22 mouse cellular contexts compared by ENCODE assay signal in the genomic region with DNA sequence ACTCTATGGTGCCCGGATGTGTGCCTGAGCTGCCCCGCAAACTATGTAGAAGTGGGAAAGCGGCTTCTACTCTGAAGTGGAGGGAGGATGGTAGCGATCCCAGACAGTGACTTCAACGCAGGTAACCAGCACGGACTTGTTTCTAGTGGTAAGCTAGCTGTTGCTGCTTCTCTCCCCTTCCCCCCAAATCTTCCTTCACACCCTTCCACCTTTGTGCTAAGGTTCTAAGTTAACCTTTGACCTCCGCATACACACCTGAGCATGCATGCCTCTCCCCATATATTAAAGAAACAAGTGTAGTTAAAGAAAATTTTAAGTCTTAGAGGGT. TPM values are rescaled to one million over a fixed set of nuclear protein-coding genes. Genes with fewer than 3 reads are reported as not detected.
DNase-seq lines count a peak whose midpoint lies in the region; ATAC-seq lines count a peak whose summit lies in the region.
"Had no signal": no experiment of that assay in that cellular context is flagged by ENCODE, and none has a peak within 500 bp of the region (broad histone marks: within the 10 kb centered on the region; RNA-seq: fewer than 3 reads in every experiment).

No protein-coding gene starts in this region.

- H3K27ac ChIP-seq in intestine, embryonic 14.5 days (ENCODE audit: low read depth), result no peak overlapping the region
- no peak overlapping the region for H3K27ac ChIP-seq in intestine, embryonic 16.5 days (ENCODE audit: low read length)
- no peak overlapping the region for H3K27ac ChIP-seq in midbrain, embryonic 11.5 days (ENCODE audit: low read depth, low read length)
- H3K27ac ChIP-seq in midbrain, embryonic 15.5 days, result no peak overlapping the region
- H3K27ac ChIP-seq: embryonic facial prominence, embryonic 13.5 days; forebrain, embryonic 13.5 days; gastrocnemius, adult 2 months; heart, embryonic 10.5 days; hindbrain, embryonic 12.5 days had no signal

- no peak for ATAC-seq in intestine, embryonic 14.5 days (replicated peaks; ENCODE audit: low FRiP score, low TSS enrichment, low read depth)
- no peak for ATAC-seq in intestine, embryonic 16.5 days
- no peak for ATAC-seq in midbrain, embryonic 11.5 days (ENCODE audit: low FRiP score)
- ATAC-seq in midbrain, embryonic 15.5 days (replicated peaks), result no peak
- ATAC-seq: forebrain, embryonic 13.5 days; hindbrain, embryonic 16.5 days had no signal

- H3K9ac ChIP-seq in intestine, embryonic 14.5 days (ENCODE audit: low read length), result no peak overlapping the region
- H3K9ac ChIP-seq in intestine, embryonic 16.5 days (ENCODE audit: low read depth, low read length), result no peak overlapping the region
- H3K9ac ChIP-seq in midbrain, embryonic 11.5 days (ENCODE audit: low read length), result no peak overlapping the region
- no peak overlapping the region for H3K9ac ChIP-seq in midbrain, embryonic 15.5 days
- H3K9ac ChIP-seq: embryonic facial prominence, embryonic 13.5 days; forebrain, embryonic 13.5 days; hindbrain, embryonic 12.5 days had no signal

- DNase-seq in intestine, embryonic 14.5 days (ENCODE audit: low spot score), result peak; percentile 28
- peak; percentile 75 for DNase-seq in midbrain, embryonic 11.5 days (ENCODE audit: low spot score, missing footprints)
- DNase-seq in thymus, postnatal 25 days, result peak; percentile 22
- DNase-seq in thymus, postnatal 4 days, result no peak
- no peak for DNase-seq in cerebellum, postnatal 14 days
- DNase-seq: adrenal gland, postnatal 10 days; cerebellum, adult 11 months; cerebellum, adult 8-10 months; cerebellum, postnatal 25 days; gastrocnemius, adult 2 months; gastrocnemius, postnatal 25 days; heart, postnatal 10 days; heart, postnatal 4 days had no signal

- no peaks in the 10 kb centered on the region for H3K4me1 ChIP-seq in intestine, embryonic 14.5 days (replicated peaks; ENCODE audit: control insufficient read depth, insufficient read depth, low read length)
- no peaks in the 10 kb centered on the region for H3K4me1 ChIP-seq in intestine, embryonic 16.5 days (ENCODE audit: control insufficient read depth, insufficient read depth, low read length)
- 0 out of 2 replicates have a peak, but pooled peaks cover 2% of the 10 kb centered on the region for H3K4me1 ChIP-seq in midbrain, embryonic 11.5 days (ENCODE audit: control insufficient read depth, insufficient read depth, low read length)
- H3K4me1 ChIP-seq in midbrain, embryonic 15.5 days, result no peaks in the 10 kb centered on the region
- H3K4me1 ChIP-seq: embryonic facial prominence, embryonic 13.5 days; forebrain, embryonic 13.5 days; heart, embryonic 10.5 days; hindbrain, embryonic 12.5 days had no signal

- H3K4me2 ChIP-seq in intestine, embryonic 14.5 days (ENCODE audit: low read length), result no peak overlapping the region
- no peak overlapping the region for H3K4me2 ChIP-seq in intestine, embryonic 16.5 days (ENCODE audit: low read depth, low read length)
- H3K4me2 ChIP-seq in midbrain, embryonic 11.5 days, result no peak overlapping the region
- no peak overlapping the region for H3K4me2 ChIP-seq in midbrain, embryonic 15.5 days
- H3K4me2 ChIP-seq: embryonic facial prominence, embryonic 13.5 days; forebrain, embryonic 13.5 days; hindbrain, embryonic 12.5 days had no signal

- H3K27me3 ChIP-seq in intestine, embryonic 14.5 days (replicated peaks; ENCODE audit: control insufficient read depth, insufficient read depth, low read length), result no peaks in the 10 kb centered on the region
- no peaks in the 10 kb centered on the region for H3K27me3 ChIP-seq in intestine, embryonic 16.5 days (replicated peaks; ENCODE audit: control insufficient read depth, insufficient read depth, low read length)
- no peaks in the 10 kb centered on the region for H3K27me3 ChIP-seq in midbrain, embryonic 11.5 days (ENCODE audit: control insufficient read depth, insufficient read depth, low read length)
- no peaks in the 10 kb centered on the region for H3K27me3 ChIP-seq in midbrain, embryonic 15.5 days (replicated peaks)
- H3K27me3 ChIP-seq: embryonic facial prominence, embryonic 13.5 days; forebrain, embryonic 13.5 days; hindbrain, embryonic 12.5 days had no signal

- no peak overlapping the region for H3K4me3 ChIP-seq in intestine, embryonic 14.5 days (ENCODE audit: low read depth, low read length)
- H3K4me3 ChIP-seq in intestine, embryonic 16.5 days (ENCODE audit: low read length), result no peak overlapping the region
- no peak overlapping the region for H3K4me3 ChIP-seq in midbrain, embryonic 11.5 days (ENCODE audit: low read depth, low read length)
- H3K4me3 ChIP-seq in midbrain, embryonic 15.5 days, result no peak overlapping the region
- H3K4me3 ChIP-seq: embryonic facial prominence, embryonic 13.5 days; forebrain, embryonic 13.5 days; gastrocnemius, adult 2 months; heart, embryonic 10.5 days; hindbrain, embryonic 12.5 days had no signal

- H3K9me3 ChIP-seq in intestine, embryonic 14.5 days (ENCODE audit: control insufficient read depth, low read length), result no peaks in the 10 kb centered on the region
- H3K9me3 ChIP-seq in intestine, embryonic 16.5 days (ENCODE audit: control insufficient read depth, low read length), result no peaks in the 10 kb centered on the region
- no peaks in the 10 kb centered on the region for H3K9me3 ChIP-seq in midbrain, embryonic 11.5 days (ENCODE audit: control insufficient read depth, low read length)
- H3K9me3 ChIP-seq in midbrain, embryonic 15.5 days, result no peaks in the 10 kb centered on the region
- H3K9me3 ChIP-seq: embryonic facial prominence, embryonic 13.5 days; forebrain, embryonic 13.5 days; G1E; heart, embryonic 10.5 days; hindbrain, embryonic 12.5 days had no signal

- H3K36me3 ChIP-seq in intestine, embryonic 14.5 days (ENCODE audit: control insufficient read depth, insufficient read depth, low read length), result no peaks in the 10 kb centered on the region
- no peaks in the 10 kb centered on the region for H3K36me3 ChIP-seq in intestine, embryonic 16.5 days (ENCODE audit: control insufficient read depth, insufficient read depth, low read length)
- no peaks in the 10 kb centered on the region for H3K36me3 ChIP-seq in midbrain, embryonic 11.5 days (ENCODE audit: control insufficient read depth, insufficient read depth, low read length)
- H3K36me3 ChIP-seq in midbrain, embryonic 15.5 days (replicated peaks), result no peaks in the 10 kb centered on the region
- H3K36me3 ChIP-seq: embryonic facial prominence, embryonic 13.5 days; G1E; heart, embryonic 10.5 days; hindbrain, embryonic 12.5 days had no signal

- WGBS in intestine, embryonic 14.5 days, result 73% methylated on average over 7 of the region's 7 CpGs
- 68% methylated on average over 7 of the region's 7 CpGs for WGBS in intestine, embryonic 16.5 days
- WGBS in midbrain, embryonic 11.5 days, result 47% methylated on average over 7 of the region's 7 CpGs
- 54% methylated on average over 7 of the region's 7 CpGs for WGBS in midbrain, embryonic 15.5 days

RNA-seq across cellular contexts. Expression of a gene that starts 41.9 kb away (rescaled TPM):
- 8.1 and 8.4 TPM in 2 replicates for polyA plus RNA-seq in intestine, embryonic 14.5 days (2014; fragmentation: Nextera tagmentation; extraction: Ambion mirVana)
- 2.7 TPM in 2 replicates for polyA plus RNA-seq in intestine, embryonic 16.5 days (2015; fragmentation: Nextera tagmentation; extraction: Ambion mirVana)
- polyA plus RNA-seq in midbrain, embryonic 11.5 days (2014; fragmentation: Nextera tagmentation; extraction: Ambion mirVana), result 8.6 and 8.9 TPM in 2 replicates
- polyA plus RNA-seq in midbrain, embryonic 15.5 days (2015; fragmentation: Nextera tagmentation; extraction: Ambion mirVana), result 8.5 and 8.8 TPM in 2 replicates

RNA-seq across cellular contexts. Expression of a gene that starts 55.4 kb away (rescaled TPM):
- polyA plus RNA-seq in intestine, embryonic 14.5 days (2014; fragmentation: Nextera tagmentation; extraction: Ambion mirVana), result 0.51 and 0.62 TPM in 2 replicates
- 0.38 and 0.46 TPM in 2 replicates for polyA plus RNA-seq in intestine, embryonic 16.5 days (2015; fragmentation: Nextera tagmentation; extraction: Ambion mirVana)
- 1.4 and 2.0 TPM in 2 replicates for polyA plus RNA-seq in midbrain, embryonic 11.5 days (2014; fragmentation: Nextera tagmentation; extraction: Ambion mirVana)
- 5.1 and 5.5 TPM in 2 replicates for polyA plus RNA-seq in midbrain, embryonic 15.5 days (2015; fragmentation: Nextera tagmentation; extraction: Ambion mirVana)
- polyA plus RNA-seq: G1E; heart, embryonic 14.5 days had no signal

Comparison
In these comparisons a context has a peak if more than half of its experiments do, and no peak if none do; other contexts are left out.
1. DNase-seq: peak in intestine, embryonic 14.5 days (single experiment), midbrain, embryonic 11.5 days (single experiment) and thymus, postnatal 25 days (single experiment); none in thymus, postnatal 4 days (single experiment) and cerebellum, postnatal 14 days (0 of 2).